Mouse (Mus musculus): ENCODE data around the gene Fndc3b. TPM values are rescaled to one million over a fixed set of nuclear protein-coding genes. Genes with fewer than 3 reads are reported as not detected.

Gene Fndc3b
- polyA plus RNA-seq, 1 experiment: 0.78 TPM

DNA sequence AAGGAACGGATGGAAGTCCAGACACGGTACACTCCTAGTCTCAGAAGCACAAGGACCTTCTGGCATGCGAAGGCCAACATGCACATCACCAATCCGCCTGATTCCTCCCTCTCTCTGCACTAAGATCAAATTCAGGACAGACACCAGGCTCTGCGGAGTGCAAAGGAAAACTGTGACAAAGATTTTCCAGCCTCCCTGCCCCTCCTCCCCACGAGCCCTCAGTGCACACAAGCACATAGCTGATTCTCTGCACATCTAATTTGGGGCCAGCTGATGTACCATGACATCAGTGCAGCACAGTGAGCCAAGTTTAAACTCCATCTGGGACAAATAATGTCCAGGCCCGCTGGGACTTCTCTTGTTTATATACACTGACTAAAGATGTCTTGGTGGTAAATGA lies 80.0 kb downstream of the Fndc3b start:
- H3K4me1 ChIP-seq: no peaks in the 10 kb centered on the region
- TF ChIP-seq FLI1 (IDR thresholded peaks at IDR 0.05; ENCODE audit: low read length) (no peak), GATA1 (IDR thresholded peaks at IDR 0.05; ENCODE audit: borderline replicate concordance, low read length) (no peak)
- H3K9me3 ChIP-seq: peaks cover 9% of the 10 kb centered on the region; the same call in 1 of the 2 replicates
- no peak overlapping the region for H3K4me3 ChIP-seq (replicated peaks)
- no peaks in the 10 kb centered on the region for H3K27me3 ChIP-seq (replicated peaks)
- H3K36me3 ChIP-seq (replicated peaks; ENCODE audit: low read length): no peaks in the 10 kb centered on the region

DNA sequence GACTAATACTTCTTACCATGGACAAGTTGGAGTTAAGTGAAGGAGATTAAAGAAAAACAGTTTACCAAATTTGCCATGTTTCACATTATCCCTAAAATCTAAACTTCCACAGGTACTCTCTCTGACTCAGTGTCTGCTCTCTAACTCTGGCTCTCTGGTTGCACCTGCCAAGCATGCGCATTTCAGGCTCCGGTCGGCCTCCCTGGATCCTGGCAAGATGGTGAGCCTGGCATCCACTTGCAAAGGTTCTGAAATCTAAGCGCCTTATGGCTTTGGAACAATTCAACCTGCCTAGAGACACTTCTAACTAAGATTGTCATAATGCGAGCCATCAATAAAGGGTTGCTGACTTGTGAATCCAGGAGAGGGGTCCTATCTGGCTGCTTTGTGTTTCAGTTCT lies 81.4 kb downstream of the Fndc3b start:
- Histone ChIP-seq H3K27me3 (replicated peaks) (no peaks in the 10 kb centered on the region), H3K9me3 (peaks cover 9% of the 10 kb centered on the region; the same call in 1 of the 2 replicates), H3K4me1 (no peaks in the 10 kb centered on the region), H3K36me3 (replicated peaks; ENCODE audit: low read length) (no peaks in the 10 kb centered on the region), H3K4me3 (replicated peaks) (no peak overlapping the region)
- TF ChIP-seq GATA1 (IDR thresholded peaks at IDR 0.05; ENCODE audit: borderline replicate concordance, low read length) (no peak), FLI1 (IDR thresholded peaks at IDR 0.05; ENCODE audit: low read length) (no peak)

DNA sequence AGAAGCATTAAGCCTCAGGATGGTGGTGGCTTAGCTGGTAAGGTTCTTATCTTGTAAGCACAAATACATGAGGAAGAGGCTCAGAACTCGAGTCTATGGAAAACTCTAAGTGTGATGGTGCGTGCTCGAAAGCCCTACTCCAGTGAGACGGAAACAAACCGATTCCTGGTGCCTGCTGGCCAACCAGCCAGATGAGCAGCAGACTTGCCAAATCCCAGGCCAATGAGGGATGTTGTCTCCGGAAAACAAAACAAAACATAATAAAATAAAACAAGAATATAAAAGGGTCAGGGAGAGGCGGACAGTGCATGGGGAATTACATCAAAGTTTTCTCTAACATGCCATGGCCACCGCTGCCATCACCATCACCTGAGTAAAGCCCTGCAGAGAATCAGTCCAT lies 84.8 kb downstream of the Fndc3b start:
- Histone ChIP-seq H3K36me3 (replicated peaks; ENCODE audit: low read length) (no peaks in the 10 kb centered on the region), H3K9me3 (peaks cover 9% of the 10 kb centered on the region; the same call in 1 of the 2 replicates), H3K4me1 (no peaks in the 10 kb centered on the region), H3K27me3 (replicated peaks) (no peaks in the 10 kb centered on the region), H3K4me3 (replicated peaks) (no peak overlapping the region)
- TF ChIP-seq GATA1 (IDR thresholded peaks at IDR 0.05; ENCODE audit: borderline replicate concordance, low read length): no peak

DNA sequence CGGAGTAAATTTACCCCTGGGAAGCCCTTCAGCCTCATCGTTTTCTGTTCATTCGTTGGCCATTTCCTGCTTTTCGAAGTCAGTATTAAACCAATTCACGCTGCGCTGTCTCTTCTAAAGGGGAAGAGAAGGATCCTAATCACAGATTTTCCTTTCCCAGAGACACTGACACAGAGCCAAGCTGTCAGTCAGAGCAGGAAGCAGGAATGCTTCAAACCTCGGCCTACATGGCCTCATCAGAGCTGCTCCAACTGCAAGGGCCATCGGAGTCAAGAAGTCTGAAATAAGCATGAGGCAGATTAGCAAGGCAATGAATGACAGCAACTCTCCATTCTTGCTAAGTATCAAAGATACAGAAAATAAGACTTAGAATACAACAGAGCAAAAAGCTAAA lies 85.5 kb downstream of the Fndc3b start:
- Histone ChIP-seq H3K36me3 (replicated peaks; ENCODE audit: low read length) (no peaks in the 10 kb centered on the region), H3K9me3 (0 out of 2 replicates have a peak, but pooled peaks cover 2% of the 10 kb centered on the region), H3K4me3 (replicated peaks) (no peak overlapping the region), H3K4me1 (no peaks in the 10 kb centered on the region), H3K27me3 (replicated peaks) (no peaks in the 10 kb centered on the region)
- TF ChIP-seq GATA1 (IDR thresholded peaks at IDR 0.05; ENCODE audit: borderline replicate concordance, low read length): no peak
- no peak for TF ChIP-seq FLI1 (IDR thresholded peaks at IDR 0.05; ENCODE audit: low read length)

DNA sequence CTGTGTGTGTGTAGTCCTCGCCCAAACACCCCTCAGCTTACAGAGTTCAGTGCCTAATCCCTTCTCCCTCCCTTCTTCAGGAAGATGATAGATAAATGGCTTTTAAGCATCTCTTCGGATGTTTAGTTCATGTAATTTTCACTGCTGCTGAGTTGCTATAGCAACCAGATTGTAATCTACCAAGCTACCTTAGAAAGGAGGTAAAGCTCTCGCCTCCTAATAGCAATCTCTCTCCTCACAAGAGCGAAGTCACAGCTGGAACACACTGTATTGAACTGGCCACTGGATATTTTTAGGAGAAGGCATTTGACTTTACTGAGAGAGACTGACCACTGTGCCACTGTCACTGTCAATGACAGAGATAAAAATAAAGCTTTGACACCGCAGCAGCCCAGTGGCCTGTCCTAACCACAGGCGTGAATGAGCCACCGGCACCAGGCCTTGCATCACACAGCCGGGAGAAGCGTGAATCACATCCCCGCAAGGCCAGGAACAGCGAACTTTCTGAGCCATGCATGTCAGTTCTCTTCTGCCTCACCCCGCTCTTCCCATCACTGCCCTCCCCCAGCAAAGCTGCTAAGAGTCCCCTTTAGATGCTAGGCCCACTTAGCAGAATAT lies 86.0 kb downstream of the Fndc3b start:
- Histone ChIP-seq H3K9me3 (no peaks in the 10 kb centered on the region), H3K27me3 (replicated peaks) (no peaks in the 10 kb centered on the region), H3K36me3 (replicated peaks; ENCODE audit: low read length) (no peaks in the 10 kb centered on the region), H3K4me3 (replicated peaks) (no peak overlapping the region), H3K4me1 (no peaks in the 10 kb centered on the region)
- no peak for TF ChIP-seq FLI1 (IDR thresholded peaks at IDR 0.05; ENCODE audit: low read length)
- TF ChIP-seq GATA1 (IDR thresholded peaks at IDR 0.05; ENCODE audit: borderline replicate concordance, low read length): no peak

DNA sequence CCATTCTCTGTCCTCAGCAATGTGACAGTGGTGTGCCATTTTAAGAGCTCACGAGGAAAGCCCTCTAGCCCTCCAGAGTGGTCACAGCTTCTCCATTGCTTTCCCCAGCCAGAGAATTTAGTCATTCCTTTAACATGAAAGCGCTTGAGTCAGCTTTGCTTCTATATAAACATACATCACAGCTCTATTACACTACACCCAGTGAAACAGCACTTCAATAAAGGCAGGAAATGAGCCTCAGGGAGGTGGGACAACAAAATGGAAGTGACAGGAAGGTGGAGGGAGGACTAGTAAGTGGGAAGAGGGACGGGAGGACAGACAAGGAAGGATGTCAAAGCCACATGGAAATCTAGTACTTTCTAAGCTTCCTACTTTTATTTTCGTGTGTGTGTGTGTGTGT lies 88.7 kb downstream of the Fndc3b start:
- TF ChIP-seq GATA1 (IDR thresholded peaks at IDR 0.05; ENCODE audit: borderline replicate concordance, low read length) (no peak), FLI1 (IDR thresholded peaks at IDR 0.05; ENCODE audit: low read length) (no peak)

DNA sequence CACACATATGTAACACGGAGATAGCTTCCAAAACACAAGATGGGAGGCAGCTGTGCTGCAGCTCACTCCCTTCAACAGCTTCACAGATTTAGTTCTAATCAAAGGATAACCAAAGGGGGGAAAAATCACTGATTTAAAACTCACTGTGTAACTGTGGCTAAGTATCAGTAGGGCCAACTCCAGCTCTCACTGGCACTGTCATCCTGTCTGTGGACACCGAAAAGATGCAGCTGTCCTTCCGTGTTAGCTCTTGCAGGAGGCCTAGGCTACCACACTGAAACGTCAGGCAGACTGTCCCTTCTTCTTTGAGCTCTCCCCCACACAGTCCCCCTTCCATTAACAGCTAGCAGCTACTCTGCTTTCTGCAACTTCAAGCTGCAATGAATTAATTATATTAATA lies 89.9 kb downstream of the Fndc3b start:
- Histone ChIP-seq H3K36me3 (replicated peaks; ENCODE audit: low read length) (no peaks in the 10 kb centered on the region), H3K9me3 (no peaks in the 10 kb centered on the region), H3K4me1 (no peaks in the 10 kb centered on the region; the same call in 1 of the 2 replicates), H3K4me3 (replicated peaks) (no peak overlapping the region), H3K27me3 (replicated peaks) (no peaks in the 10 kb centered on the region)
- no peak for TF ChIP-seq GATA1 (IDR thresholded peaks at IDR 0.05; ENCODE audit: borderline replicate concordance, low read length)
- TF ChIP-seq FLI1 (IDR thresholded peaks at IDR 0.05; ENCODE audit: low read length): no peak

More for the DNA sequence above, 88.7 kb downstream of the Fndc3b start:
- H3K9me3 ChIP-seq: no peaks in the 10 kb centered on the region
- H3K4me3 ChIP-seq (replicated peaks): no peak overlapping the region
- no peaks in the 10 kb centered on the region for H3K36me3 ChIP-seq (replicated peaks; ENCODE audit: low read length)
- H3K27me3 ChIP-seq (replicated peaks): no peaks in the 10 kb centered on the region
- H3K4me1 ChIP-seq: no peaks in the 10 kb centered on the region

DNA sequence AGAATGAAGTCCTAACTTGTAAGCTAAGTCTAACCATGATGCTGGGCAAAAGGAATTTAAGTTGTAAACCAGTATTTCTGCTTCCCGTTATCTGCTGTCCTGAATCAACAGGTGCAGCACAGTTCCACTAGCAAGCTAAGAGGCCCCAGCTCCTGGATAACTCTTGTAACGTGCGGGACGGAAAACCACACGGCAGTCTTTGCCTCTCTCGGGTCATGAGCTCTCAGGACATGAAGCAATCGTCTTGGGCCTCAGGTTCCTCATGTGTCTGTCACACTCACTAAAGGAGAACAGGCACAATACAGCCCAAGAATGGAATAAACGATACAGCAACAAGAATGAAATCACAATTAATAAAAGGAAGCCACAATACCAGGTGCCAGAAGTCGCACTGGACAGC lies 93.4 kb downstream of the Fndc3b start:
- no peak for TF ChIP-seq GATA1 (IDR thresholded peaks at IDR 0.05; ENCODE audit: borderline replicate concordance, low read length)
- Histone ChIP-seq H3K4me3 (replicated peaks) (no peak overlapping the region), H3K27me3 (replicated peaks) (no peaks in the 10 kb centered on the region), H3K9me3 (no peaks in the 10 kb centered on the region), H3K36me3 (replicated peaks; ENCODE audit: low read length) (no peaks in the 10 kb centered on the region), H3K4me1 (no peaks in the 10 kb centered on the region; the same call in 1 of the 2 replicates)

DNA sequence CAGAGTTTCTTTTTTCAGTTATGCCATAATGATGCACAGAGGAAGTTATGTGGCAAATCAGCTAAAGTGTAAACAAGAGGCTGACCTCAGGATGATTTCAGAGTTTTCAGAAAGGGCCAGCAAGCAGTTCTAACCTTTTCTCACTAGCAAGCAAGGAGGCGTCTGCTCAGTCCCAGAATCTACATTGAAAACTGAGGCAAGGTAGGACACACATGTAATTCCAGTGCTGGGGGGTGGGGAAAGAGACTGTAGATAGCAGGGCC lies 93.9 kb downstream of the Fndc3b start:
- no peaks in the 10 kb centered on the region; the same call in 1 of the 2 replicates for H3K4me1 ChIP-seq
- peak overlapping the region; percentile 6 for H3K4me3 ChIP-seq (replicated peaks)
- no peaks in the 10 kb centered on the region for H3K36me3 ChIP-seq (replicated peaks; ENCODE audit: low read length)
- H3K27me3 ChIP-seq (replicated peaks): no peaks in the 10 kb centered on the region
- TF ChIP-seq GATA1 (IDR thresholded peaks at IDR 0.05; ENCODE audit: borderline replicate concordance, low read length): no peak
- TF ChIP-seq FLI1 (IDR thresholded peaks at IDR 0.05; ENCODE audit: low read length): no peak
- no peaks in the 10 kb centered on the region for H3K9me3 ChIP-seq

DNA sequence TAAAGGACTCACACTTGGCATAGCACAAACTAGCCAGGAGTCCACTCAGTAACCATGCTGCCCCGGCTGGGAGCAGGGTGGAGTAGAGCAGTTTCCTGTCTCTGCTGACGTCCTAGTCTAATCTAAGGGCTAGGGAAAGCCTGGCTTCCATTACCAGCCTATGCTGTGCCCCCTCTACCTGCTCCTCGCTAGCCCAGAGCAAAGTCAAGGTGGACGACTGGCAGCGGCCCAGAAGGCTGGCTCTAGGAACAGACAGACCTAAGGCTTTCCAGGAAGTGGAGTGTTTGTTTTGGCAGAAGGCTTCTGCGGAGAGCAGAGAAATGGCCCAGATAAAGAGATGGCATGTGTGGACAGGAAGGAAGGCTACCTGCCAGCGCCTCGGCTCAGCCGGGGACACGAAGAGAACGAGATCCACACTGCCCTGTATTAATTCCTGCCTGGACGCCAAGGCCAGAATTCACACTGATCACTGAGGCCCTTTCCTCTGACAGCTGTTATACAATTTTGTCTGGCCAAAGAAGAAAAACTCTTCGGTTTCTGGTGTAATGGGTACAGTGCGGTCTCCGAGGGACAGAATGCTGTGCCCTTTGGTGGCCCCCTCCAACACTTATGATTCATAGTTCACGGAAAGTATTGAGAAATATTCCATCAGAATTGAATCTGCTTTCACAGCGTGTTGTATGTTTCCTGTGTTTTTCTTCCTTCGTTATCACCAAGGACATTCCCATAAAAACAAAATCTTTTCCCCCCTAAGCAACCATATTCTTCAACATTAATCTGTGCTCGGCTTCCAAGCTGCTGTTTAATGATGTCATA lies 94.5 kb downstream of the Fndc3b start:
- no peaks in the 10 kb centered on the region for H3K9me3 ChIP-seq
- H3K27me3 ChIP-seq (replicated peaks): no peaks in the 10 kb centered on the region
- no peaks in the 10 kb centered on the region; the same call in 1 of the 2 replicates for H3K4me1 ChIP-seq
- no peak for TF ChIP-seq FLI1 (IDR thresholded peaks at IDR 0.05; ENCODE audit: low read length)
- no peak for TF ChIP-seq GATA1 (IDR thresholded peaks at IDR 0.05; ENCODE audit: borderline replicate concordance, low read length)
- H3K4me3 ChIP-seq (replicated peaks): no peak overlapping the region
- no peaks in the 10 kb centered on the region for H3K36me3 ChIP-seq (replicated peaks; ENCODE audit: low read length)
